Mouse (Mus musculus) G1E (cell line): ENCODE results near the gene Mier2.

Experiments used
- CTCF ChIP-seq: IDR thresholded peaks from 2 replicates; pipeline ENCODE4 v1.5.1; 2012; ENCODE audit warnings: low read depth, low read length, inconsistent platforms, mixed read lengths
- GATA1 ChIP-seq: IDR thresholded peaks from 2 replicates; pipeline ENCODE4 v1.6.1; 2012; ENCODE audit warnings: borderline replicate concordance, low read length, inconsistent platforms, mixed read lengths
- GATA2 ChIP-seq: IDR thresholded peaks from 2 replicates; pipeline ENCODE4 v1.6.1; 2012; ENCODE audit warnings: low read depth, low read length, inconsistent platforms, borderline replicate concordance
- POLR2AphosphoS5 ChIP-seq: IDR thresholded peaks from 2 replicates; pipeline ENCODE4 v1.6.1; 2012; ENCODE audit warnings: low read depth, low read length, inconsistent platforms; ENCODE audit not compliant: insufficient replicate concordance
- TAL1 ChIP-seq: conservative IDR thresholded peaks from 2 replicates; pipeline ENCODE4 v1.6.1; 2012; ENCODE audit warnings: low read depth, low read length, inconsistent platforms, mixed read lengths

- TF ChIP-seq TAL1 = no peak
- no peak for TF ChIP-seq CTCF
- TF ChIP-seq GATA2 = no peak
- TF ChIP-seq GATA1 = no peak
- no peak for TF ChIP-seq POLR2AphosphoS5
These were observed 5.9 kb downstream of the Mier2 start for GRCm38 (mm10) chr10:79548971-79549723.
